ENCODE assay signal across 8 mouse cellular contexts in the genomic region with DNA sequence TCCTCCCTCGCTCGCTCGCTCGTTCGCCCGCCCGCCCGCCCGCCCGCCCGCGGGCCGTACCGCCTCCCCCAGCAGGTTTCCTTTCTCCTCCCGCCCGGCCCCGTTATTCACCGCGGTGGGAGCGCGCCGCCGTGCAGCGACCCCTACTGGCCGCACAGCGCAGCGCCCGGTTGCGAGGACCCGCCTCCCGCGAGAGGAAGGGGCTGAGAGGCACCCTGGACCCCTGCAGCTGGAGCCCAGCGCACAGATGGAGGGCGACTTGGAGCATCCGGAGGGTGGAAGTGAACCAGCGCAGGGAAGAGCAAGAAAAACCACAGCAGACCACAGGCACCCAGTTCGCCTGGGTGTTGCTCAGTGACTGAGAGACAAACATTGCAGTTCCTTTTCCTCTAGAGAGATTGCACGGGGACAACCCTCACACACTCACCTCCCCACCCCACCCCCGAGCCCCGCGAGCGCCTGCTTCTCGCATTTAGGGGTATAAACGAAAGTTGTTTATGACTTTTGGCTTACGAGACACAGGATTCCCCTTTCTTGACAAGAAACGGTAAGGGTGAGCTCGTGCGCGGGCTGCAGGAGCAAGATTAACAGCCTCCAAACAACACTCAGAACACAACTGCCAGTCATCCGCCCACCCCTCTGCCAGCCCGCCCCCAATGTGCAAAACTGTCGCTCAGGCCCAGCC. TPM values are rescaled to one million over a fixed set of nuclear protein-coding genes. Genes with fewer than 3 reads are reported as not detected.
A peak's percentile ranks its signal among the peaks of the same experiment; 100 is the strongest.
DNase-seq lines count a peak whose midpoint lies in the region; ATAC-seq and TF ChIP-seq lines count a peak whose summit lies in the region.

No protein-coding gene starts in this region.

- under 1% methylated on average over 35 of the region's 52 CpGs for WGBS in embryonic facial prominence, embryonic 12.5 days
- 1% methylated on average over 39 of the region's 52 CpGs for WGBS in heart, adult 2 months
- WGBS in liver, adult 2 months = 1% methylated on average over 43 of the region's 52 CpGs

- H3K27ac ChIP-seq in embryonic facial prominence, embryonic 12.5 days = peak overlapping the region; percentile 85
- H3K27ac ChIP-seq in heart, adult 2 months = peak overlapping the region; percentile 34; the same call in 1 of the 2 replicates
- H3K27ac ChIP-seq in liver, adult 2 months (replicated peaks; ENCODE audit: insufficient read depth, low read depth, low read length) = peak overlapping the region; percentile 88

- H3K9ac ChIP-seq in embryonic facial prominence, embryonic 12.5 days = peak overlapping the region; percentile 83
- peak overlapping the region; percentile 55 for H3K9ac ChIP-seq in heart, adult 2 months (ENCODE audit: low read depth, low read length)
- H3K9ac ChIP-seq in liver, adult 2 months (ENCODE audit: low read depth, low read length) = peak overlapping the region; percentile 96

- peaks cover 13% of the 10 kb centered on the region for H3K4me1 ChIP-seq in embryonic facial prominence, embryonic 12.5 days
- no peaks in the 10 kb centered on the region; the same call in 1 of the 2 replicates for H3K4me1 ChIP-seq in heart, adult 2 months (ENCODE audit: control insufficient read depth, insufficient read depth, low read length)
- peaks cover 28% of the 10 kb centered on the region for H3K4me1 ChIP-seq in liver, adult 2 months (ENCODE audit: control insufficient read depth, insufficient read depth, low read length)

- 0 out of 2 replicates have a peak, but pooled peaks have one; percentile 24 for TF ChIP-seq EP300 in heart, adult 2 months (IDR thresholded peaks at IDR 0.05; ENCODE audit: insufficient read depth, low read depth, low read length)

- no peaks in the 10 kb centered on the region for H3K27me3 ChIP-seq in embryonic facial prominence, embryonic 12.5 days
- H3K27me3 ChIP-seq in heart, adult 2 months (ENCODE audit: control insufficient read depth, insufficient read depth, low read length) = peaks cover 4% of the 10 kb centered on the region; the same call in 1 of the 2 replicates
- H3K27me3 ChIP-seq in liver, adult 2 months (ENCODE audit: control insufficient read depth, insufficient read depth, low read length) = no peaks in the 10 kb centered on the region

- TF ChIP-seq CTCF in heart, adult 2 months (IDR thresholded peaks at IDR 0.05) = peak; percentile 85
- TF ChIP-seq CTCF in liver, adult 2 months (IDR thresholded peaks at IDR 0.05; ENCODE audit: low read depth, low read length) = peak; percentile 86

- H3K4me2 ChIP-seq in embryonic facial prominence, embryonic 12.5 days (replicated peaks) = peak overlapping the region; percentile 97

- intact Hi-C loops in heart, adult 2 months (cut with DNase I) = loop anchor here (5.0 to 10.0 kb wide), 3 partner anchors 117 to 330 kb away; no protein-coding TSS in a partner anchor

- peak; percentile 92 for DNase-seq in 416B (ENCODE audit: low read depth)
- peak; percentile 89 to 91 for DNase-seq in adrenal gland, postnatal 36 days
- peak; percentile 85 to 88 for DNase-seq in heart, adult 2 months
- DNase-seq in kidney, adult 18-20 months = peak; percentile 83
- DNase-seq in liver, adult 2 months (ENCODE audit: extremely low read depth, low read depth, low spot score) = peak; percentile 55
- DNase-seq in monocyte, adult 2 months (ENCODE audit: low read depth in 1 of 2, low spot score in 2 of 2) = peak; percentile 68 to 84
- peak; percentile 77 to 78 for DNase-seq in spleen, postnatal 36 days (ENCODE audit: low spot score in 2 of 2)

- no peak for TF ChIP-seq POLR2A in heart, adult 2 months (IDR thresholded peaks at IDR 0.05; ENCODE audit: insufficient read depth, low read depth, low read length)
- TF ChIP-seq POLR2A in liver, adult 2 months (IDR thresholded peaks at IDR 0.05; ENCODE audit: extremely low read depth, insufficient read depth, low read length) = no peak

- peak; percentile 81 for ATAC-seq in embryonic facial prominence, embryonic 12.5 days (ENCODE audit: insufficient number of reproducible peaks, insufficient read depth, low FRiP score, low TSS enrichment)

- H3K36me3 ChIP-seq in embryonic facial prominence, embryonic 12.5 days = no peaks in the 10 kb centered on the region
- H3K36me3 ChIP-seq in heart, adult 2 months (ENCODE audit: control insufficient read depth, insufficient read depth, low read length) = no peaks in the 10 kb centered on the region
- no peaks in the 10 kb centered on the region for H3K36me3 ChIP-seq in liver, adult 2 months (ENCODE audit: control insufficient read depth, insufficient read depth, low read length)

- H3K4me3 ChIP-seq in embryonic facial prominence, embryonic 12.5 days = peak overlapping the region; percentile 73
- H3K4me3 ChIP-seq in heart, adult 2 months = peak overlapping the region; percentile 62
- peak overlapping the region; percentile 74 for H3K4me3 ChIP-seq in liver, adult 2 months (ENCODE audit: insufficient read depth, low read depth, low read length)

- no peaks in the 10 kb centered on the region for H3K9me3 ChIP-seq in embryonic facial prominence, embryonic 12.5 days

- H3K79me2 ChIP-seq in heart, adult 2 months (replicated peaks; ENCODE audit: control insufficient read depth, insufficient read depth, low read length) = no peaks in the 10 kb centered on the region
- peaks cover 20% of the 10 kb centered on the region for H3K79me2 ChIP-seq in liver, adult 2 months (ENCODE audit: control insufficient read depth, insufficient read depth, low read length)

RNA-seq across cellular contexts. Expression of gene Iqgap2, which starts 0.3 kb away (rescaled TPM):
- 100 to 1,000 TPM; 149 to 229 TPM for total RNA-seq in adrenal gland, postnatal 36 days (2021)
- polyA plus RNA-seq in embryonic facial prominence, embryonic 12.5 days (2016; fragmentation: Nextera tagmentation; extraction: Ambion mirVana) = 13.9 and 16.6 TPM in 2 replicates
- 1 to 10 TPM; 2.2 to 2.5 TPM for total RNA-seq in heart, adult 2 months (2021)
- polyA plus RNA-seq in heart, adult 2 months (2012; rRNA removed) = 0.61 and 1.1 TPM in 2 replicates
- total RNA-seq in liver, adult 2 months (2014; rRNA removed) = 156 and 189 TPM in 2 replicates
- polyA plus RNA-seq in liver, adult 2 months (2012; rRNA removed) = 21.4 and 31.5 TPM in 2 replicates

Comparison
In these comparisons a context has a peak if more than half of its experiments do, and no peak if none do; other contexts are left out.
1. Peak in every context shown above with its lines: DNase-seq, ATAC-seq, H3K4me3 ChIP-seq and H3K27ac ChIP-seq.
2. H3K27ac ChIP-seq: peak in every context shown above with its lines; median percentile 88 in liver, adult 2 months; 85 in embryonic facial prominence, embryonic 12.5 days; 34 in heart, adult 2 months.
3. RNA of gene Iqgap2, which starts 0.3 kb away (total RNA-seq): 149 to 229 TPM in adrenal gland, postnatal 36 days and 156 to 189 TPM in liver, adult 2 months; 2.2 to 2.5 TPM in heart, adult 2 months; every median in the first group is over 10 times any median in the second.